Mouse (Mus musculus) kidney, embryonic 14.5 days (tissue): ENCODE measurements around the gene Atp5e. TPM values are rescaled to one million over a fixed set of nuclear protein-coding genes. Genes with fewer than 3 reads are reported as not detected.

Experiments
- ATAC-seq: fragments of 200-750 bp; cut with Nextera tagmentation; 2 replicates; pipeline ENCODE4 v1.8.0; 2017; ENCODE audit warnings: moderate number of reproducible peaks, mild to moderate bottlenecking, moderate TSS enrichment, moderate library complexity; ENCODE audit not compliant: low FRiP score, low TSS enrichment
- H3K27ac ChIP-seq: fragments of 300-500 bp; sonication (generic); 2 replicates; pipeline ENCODE4 v1.5.1; 2014; ENCODE audit warnings: low read depth, mild to moderate bottlenecking, low read length, moderate library complexity, mixed read lengths
- H3K27me3 ChIP-seq: fragments of 300-500 bp; sonication (generic); 2 replicates; pipeline ENCODE4 v1.6.1; 2014; ENCODE audit warnings: mild to moderate bottlenecking, low read length; ENCODE audit not compliant: control insufficient read depth, insufficient read depth
- H3K36me3 ChIP-seq: fragments of 300-500 bp; sonication (generic); 2 replicates; pipeline ENCODE4 v1.6.1; 2014; ENCODE audit warnings: low read length, mixed read lengths; ENCODE audit not compliant: control insufficient read depth, insufficient read depth
- H3K4me1 ChIP-seq: fragments of 300-500 bp; sonication (generic); 2 replicates; pipeline ENCODE4 v1.6.1; 2014; ENCODE audit warnings: low read length, mixed read lengths; ENCODE audit not compliant: control insufficient read depth, insufficient read depth
- H3K4me2 ChIP-seq: fragments of 300-500 bp; sonication (generic); replicated peaks from 2 replicates; pipeline ENCODE4 v1.6.1; 2014; ENCODE audit warnings: low read depth, mild to moderate bottlenecking, low read length
- H3K4me3 ChIP-seq: fragments of 300-500 bp; sonication (generic); 2 replicates; pipeline ENCODE4 v1.5.1; 2014; ENCODE audit warnings: mild to moderate bottlenecking, low read length
- H3K9ac ChIP-seq: fragments of 300-500 bp; sonication (generic); 2 replicates; pipeline ENCODE4 v1.6.1; 2014; ENCODE audit warnings: low read depth, mild to moderate bottlenecking, low read length, moderate library complexity
- H3K9me3 ChIP-seq: fragments of 300-500 bp; sonication (generic); 2 replicates; pipeline ENCODE4 v1.6.1; 2016; ENCODE audit warnings: low read length; ENCODE audit not compliant: control insufficient read depth
- WGBS: fragments of 180-500 bp; shearing (Covaris S2); extraction: QIAGEN DNeasy Blood & Tissue Kit; methylation state at CpG from one replicate; pipeline ENCODE4 v1.1.7; 2014; 5-methylcytosine and 5-hydroxymethylcytosine counted together
- polyA plus RNA-seq: library from polyadenylated mRNA; unstranded; fragments of >200 nt; fragmentation: Nextera tagmentation; extraction: Ambion mirVana; gene quantifications from 2 replicates; pipeline ENCODE4 v1.2.1, GENCODE M21; 2014

The Atp5e gene
- polyA plus RNA-seq, 1 experiment from 2014 or later, result 829 TPM

DNA sequence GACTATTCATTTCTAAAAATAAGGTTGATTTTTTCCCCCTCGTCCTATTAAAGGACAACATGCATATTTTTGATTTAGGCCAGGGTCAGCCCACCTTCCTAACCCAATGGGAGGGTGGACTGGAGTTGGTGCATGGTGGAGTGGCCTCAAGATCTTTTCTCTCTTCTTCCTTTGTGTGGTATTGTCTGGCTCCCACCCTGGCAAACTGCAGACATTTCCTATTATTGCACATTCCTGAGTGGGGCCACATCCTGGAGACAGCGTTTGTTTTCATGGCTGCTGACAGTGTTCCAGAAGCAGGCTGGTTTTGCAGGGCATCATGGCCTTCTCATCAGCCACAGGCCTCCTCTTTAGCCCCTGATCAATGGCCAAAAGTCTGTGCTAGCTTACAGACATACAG is 20.9 kb downstream of the Atp5e start:
- ATAC-seq, result no peak
- Histone ChIP-seq H3K4me2 (no peak overlapping the region), H3K9ac (no peak overlapping the region), H3K27me3 (no peaks in the 10 kb centered on the region), H3K4me3 (no peak overlapping the region), H3K27ac (no peak overlapping the region), H3K4me1 (peaks cover 15% of the 10 kb centered on the region), H3K9me3 (no peaks in the 10 kb centered on the region), H3K36me3 (no peaks in the 10 kb centered on the region)
- WGBS, result 73% methylated on average over 2 of the region's 2 CpGs

DNA sequence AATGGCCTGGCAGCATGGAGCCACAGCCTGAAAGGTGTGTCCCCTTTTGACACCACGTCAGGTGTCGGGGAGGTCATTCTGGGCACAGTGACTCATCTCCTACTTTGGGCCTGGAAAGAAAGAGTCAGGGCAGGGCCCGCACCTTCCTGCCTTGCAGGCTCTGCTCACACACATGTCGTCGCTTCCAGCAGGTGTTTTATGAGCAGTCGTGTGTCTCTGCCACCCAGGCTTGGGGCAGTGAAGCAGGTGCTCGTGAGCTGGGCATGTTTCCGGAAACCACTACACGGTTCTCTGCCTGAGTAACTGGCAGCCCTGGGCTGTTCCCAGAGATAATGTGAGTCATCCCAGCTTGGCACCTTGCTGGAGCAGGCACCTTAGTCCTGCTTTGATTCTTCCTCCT is 21.4 kb downstream of the Atp5e start:
- 58% methylated on average over 9 of the region's 9 CpGs for WGBS
- no peaks in the 10 kb centered on the region for H3K36me3 ChIP-seq
- no peak overlapping the region for H3K27ac ChIP-seq
- ATAC-seq, result no peak
- H3K9me3 ChIP-seq, result no peaks in the 10 kb centered on the region
- H3K27me3 ChIP-seq, result no peaks in the 10 kb centered on the region
- H3K9ac ChIP-seq, result no peak overlapping the region
- H3K4me3 ChIP-seq, result no peak overlapping the region
- H3K4me2 ChIP-seq, result no peak overlapping the region
- peaks cover 19% of the 10 kb centered on the region for H3K4me1 ChIP-seq

DNA sequence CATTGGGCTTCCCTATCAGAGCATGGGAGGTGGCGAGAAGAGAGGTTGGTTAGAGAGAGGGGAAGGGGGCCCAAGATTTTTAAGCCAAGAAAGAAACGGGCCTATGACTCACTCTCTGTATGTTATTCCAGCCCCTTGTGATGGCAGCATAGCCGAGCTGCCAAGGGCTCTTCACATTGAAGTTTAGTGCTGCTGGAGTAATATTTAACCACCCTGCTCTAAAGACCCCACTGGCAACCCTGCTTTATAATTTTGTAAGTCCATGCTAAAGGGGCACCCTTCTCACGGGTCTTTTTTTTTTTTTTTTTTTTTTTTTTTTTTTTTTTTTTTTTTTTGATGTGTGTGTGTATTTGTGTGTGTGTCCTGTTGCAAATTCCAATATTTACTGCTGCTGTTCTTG is 22.0 kb downstream of the Atp5e start:
- 76% methylated on average over 4 of the region's 4 CpGs for WGBS
- Histone ChIP-seq H3K27me3 (no peaks in the 10 kb centered on the region), H3K4me3 (no peak overlapping the region), H3K27ac (no peak overlapping the region), H3K4me2 (no peak overlapping the region), H3K9me3 (no peaks in the 10 kb centered on the region), H3K4me1 (peaks cover 19% of the 10 kb centered on the region), H3K36me3 (no peaks in the 10 kb centered on the region), H3K9ac (no peak overlapping the region)
- no peak for ATAC-seq

DNA sequence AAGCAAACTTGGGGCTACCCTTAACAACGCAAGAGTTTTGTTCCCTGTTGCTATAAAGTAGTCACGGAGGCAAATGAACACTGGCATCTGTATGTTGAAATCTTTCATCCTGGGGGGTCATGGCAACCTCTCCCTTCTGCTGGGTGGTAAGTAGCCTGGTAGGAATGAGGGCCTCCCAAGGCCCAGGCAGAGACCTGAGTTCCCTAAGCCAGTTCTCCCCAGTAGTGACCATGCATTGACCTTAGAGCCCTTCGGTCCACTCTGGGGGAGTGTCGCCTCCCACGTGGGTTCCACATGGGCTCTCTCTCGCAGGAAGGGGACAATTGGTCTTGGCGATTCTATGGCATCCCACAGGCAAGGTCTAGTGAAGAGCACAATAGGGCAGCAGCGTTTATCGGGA is 23.9 kb downstream of the Atp5e start:
- H3K9ac ChIP-seq, result no peak overlapping the region
- WGBS, result 83% methylated on average over 9 of the region's 9 CpGs
- no peaks in the 10 kb centered on the region for H3K9me3 ChIP-seq
- no peak overlapping the region for H3K27ac ChIP-seq
- H3K4me2 ChIP-seq, result no peak overlapping the region
- no peaks in the 10 kb centered on the region for H3K27me3 ChIP-seq
- no peak overlapping the region for H3K4me3 ChIP-seq
- no peak for ATAC-seq
- H3K36me3 ChIP-seq, result no peaks in the 10 kb centered on the region
- H3K4me1 ChIP-seq, result peaks cover 13% of the 10 kb centered on the region

DNA sequence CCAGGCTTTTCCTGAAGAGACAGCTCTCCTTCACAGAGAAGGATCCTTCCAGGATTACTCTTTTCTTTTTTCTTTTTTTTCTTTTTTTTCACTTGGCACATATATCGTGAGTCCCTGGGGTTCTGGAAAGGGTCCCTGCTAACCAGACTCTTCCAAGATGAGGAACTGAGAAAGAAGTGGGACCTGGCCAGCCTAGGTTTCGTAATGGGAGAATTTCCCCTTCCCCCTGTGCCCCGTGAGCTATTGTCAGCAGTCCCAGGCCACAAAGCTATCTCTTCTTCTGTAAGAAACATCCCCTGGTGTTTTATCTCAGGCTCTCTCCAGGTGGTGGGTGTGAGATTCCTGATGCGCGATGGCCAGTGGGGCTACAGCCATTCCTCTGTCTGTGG is 24.5 kb downstream of the Atp5e start:
- no peak for ATAC-seq
- Histone ChIP-seq H3K9ac (peak overlapping the region; percentile 64; the same call in 1 of the 2 replicates), H3K27ac (no peak overlapping the region), H3K4me1 (peaks cover 13% of the 10 kb centered on the region), H3K4me3 (no peak overlapping the region), H3K9me3 (no peaks in the 10 kb centered on the region), H3K27me3 (no peaks in the 10 kb centered on the region), H3K36me3 (no peaks in the 10 kb centered on the region), H3K4me2 (no peak overlapping the region; the same call in 1 of the 2 replicates)
- 66% methylated on average over 5 of the region's 5 CpGs for WGBS

DNA sequence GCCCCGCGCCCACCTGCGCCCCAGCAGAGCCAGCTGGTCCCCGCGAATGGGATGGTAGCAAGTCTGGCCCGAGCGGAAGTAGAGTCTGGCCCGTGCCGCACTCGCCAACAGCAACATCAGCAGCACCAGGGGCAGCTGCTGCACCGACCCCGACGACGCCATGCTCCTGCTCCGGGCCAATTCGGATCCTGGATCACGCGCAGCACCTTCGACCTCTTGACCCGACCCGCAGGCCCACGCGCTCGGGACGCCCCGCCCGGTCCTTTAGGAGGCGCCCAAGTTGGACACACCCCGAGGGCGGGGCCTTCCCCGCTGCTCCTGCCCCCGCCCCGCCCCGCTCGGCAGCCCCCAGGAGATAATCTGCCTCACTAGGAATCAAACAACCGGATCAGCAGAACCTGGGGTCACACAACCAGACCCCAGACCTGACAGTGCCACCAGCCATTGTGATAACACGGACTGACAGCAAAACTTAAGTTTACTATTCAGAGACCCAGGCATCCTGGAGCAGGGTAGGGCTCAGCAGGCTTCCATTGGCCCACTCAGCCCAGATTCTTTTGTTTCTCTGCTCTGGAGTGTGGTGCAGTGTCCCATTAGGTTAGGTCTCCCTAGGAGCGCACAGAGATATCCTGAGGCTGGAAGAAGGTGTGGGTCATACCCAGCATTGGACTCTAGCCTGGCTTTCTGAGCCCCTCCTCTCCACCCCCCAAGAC is 25.0 kb downstream of the Atp5e start, which contains the start of gene Ctsz:
Ctsz (minus strand) TSS at position 303 of the 713 bp plus-strand sequence.
- no peaks in the 10 kb centered on the region for H3K9me3 ChIP-seq
- 0 out of 2 replicates have a peak within 1 kb of the TSS, but pooled peaks have one; percentile 8 for H3K27ac ChIP-seq
- peak within 1 kb of the TSS; percentile 64 for H3K9ac ChIP-seq
- peak; percentile 77 for ATAC-seq
- H3K4me3 ChIP-seq, result peak within 1 kb of the TSS; percentile 57
- H3K36me3 ChIP-seq, result no peaks in the 10 kb centered on the region
- H3K4me2 ChIP-seq, result peak within 1 kb of the TSS; percentile 73
- no peaks in the 10 kb centered on the region for H3K27me3 ChIP-seq
- H3K4me1 ChIP-seq, result peaks cover 16% of the 10 kb centered on the region
- WGBS, result 1% methylated on average over 37 of the region's 38 CpGs

DNA sequence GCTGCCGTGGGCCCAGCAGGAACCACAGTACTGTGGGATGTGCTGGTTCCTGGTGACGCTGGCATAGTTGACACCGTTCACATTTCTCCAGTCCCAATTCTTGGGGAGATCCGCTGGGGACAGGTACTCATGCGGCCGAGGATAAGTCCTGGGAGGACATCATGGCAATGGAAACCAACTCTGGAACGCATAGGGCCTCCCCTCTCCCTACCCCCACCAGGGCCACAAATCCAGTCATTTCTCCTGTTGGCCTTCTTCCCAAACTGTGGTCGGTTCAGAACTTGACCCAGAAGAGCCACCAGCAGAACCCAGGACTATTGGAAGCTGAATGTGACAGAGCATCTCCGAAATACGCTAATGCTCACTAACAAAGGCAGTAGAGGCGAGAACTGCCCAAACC is 25.7 kb downstream of the Atp5e start:
- Histone ChIP-seq H3K27ac (0 out of 2 replicates have a peak overlapping the region, but pooled peaks have one; percentile 8), H3K4me2 (peak overlapping the region; percentile 73), H3K4me1 (peaks cover 16% of the 10 kb centered on the region), H3K9me3 (no peaks in the 10 kb centered on the region), H3K9ac (peak overlapping the region; percentile 64), H3K27me3 (no peaks in the 10 kb centered on the region), H3K36me3 (peaks cover 4% of the 10 kb centered on the region; the same call in 1 of the 2 replicates), H3K4me3 (peak overlapping the region; percentile 57)
- 77% methylated on average over 11 of the region's 11 CpGs for WGBS
- no peak for ATAC-seq

DNA sequence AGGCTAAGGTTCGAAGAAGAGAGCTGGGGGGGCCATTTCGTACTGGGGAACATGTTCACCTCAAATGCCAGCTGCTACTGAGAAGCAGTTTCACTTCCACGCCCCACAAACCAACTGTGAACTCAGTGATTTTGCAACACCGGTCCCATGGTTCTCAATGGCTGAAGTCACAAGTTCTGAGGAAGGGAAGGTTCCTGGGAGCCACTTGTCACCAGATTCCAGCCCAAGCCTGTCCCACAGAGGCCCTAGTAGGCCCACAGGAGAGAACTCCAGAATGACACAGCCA is 26.3 kb downstream of the Atp5e start:
- Histone ChIP-seq H3K36me3 (peaks cover 4% of the 10 kb centered on the region; the same call in 1 of the 2 replicates), H3K4me2 (peak overlapping the region; percentile 73; the same call in 1 of the 2 replicates), H3K4me3 (peak overlapping the region; percentile 57; the same call in 1 of the 2 replicates), H3K27ac (no peak overlapping the region), H3K9ac (0 out of 2 replicates have a peak overlapping the region, but pooled peaks have one; percentile 64), H3K27me3 (no peaks in the 10 kb centered on the region), H3K4me1 (peaks cover 16% of the 10 kb centered on the region), H3K9me3 (no peaks in the 10 kb centered on the region)
- WGBS, result 94% methylated on average over 4 of the region's 4 CpGs
- no peak for ATAC-seq

DNA sequence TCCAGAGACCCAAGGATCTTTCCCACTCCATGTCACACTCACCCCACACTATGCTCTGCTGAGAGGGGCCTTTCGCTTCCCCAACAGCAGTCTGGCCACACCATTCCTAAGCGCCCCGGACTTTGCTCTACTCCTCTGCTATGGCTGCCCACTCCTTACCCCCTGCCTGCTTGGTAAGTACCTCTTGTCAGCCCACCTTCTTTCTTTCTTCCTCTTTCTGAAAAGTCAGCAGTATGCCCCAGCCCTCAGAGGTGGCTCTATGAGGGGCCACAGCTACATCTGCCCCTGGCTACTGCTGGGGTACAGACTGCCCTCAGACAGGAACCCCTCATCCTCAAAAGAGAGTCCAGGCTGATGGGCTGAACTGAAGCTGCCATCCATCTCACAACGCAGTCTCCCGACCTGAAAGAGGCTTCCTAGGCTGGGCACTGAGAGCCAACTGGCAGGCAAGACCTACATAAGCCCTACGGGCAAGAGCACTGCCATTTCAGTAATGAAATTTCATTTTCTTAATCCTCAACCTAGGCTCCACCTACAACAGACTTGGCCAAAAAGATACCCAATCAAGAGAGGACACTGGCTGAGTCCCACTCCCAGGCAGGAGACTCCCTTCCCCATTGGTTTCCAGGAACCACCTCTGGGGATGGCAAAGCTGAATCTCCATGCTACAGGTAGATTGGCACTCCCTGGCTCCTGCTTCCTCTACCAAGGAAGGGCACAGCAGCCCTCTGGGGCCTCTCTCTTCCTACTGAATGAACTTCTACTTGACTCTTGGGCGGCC is 26.8 kb downstream of the Atp5e start:
- Histone ChIP-seq H3K4me3 (no peak overlapping the region), H3K4me2 (no peak overlapping the region), H3K27me3 (no peaks in the 10 kb centered on the region), H3K4me1 (peaks cover 13% of the 10 kb centered on the region), H3K27ac (no peak overlapping the region), H3K9me3 (no peaks in the 10 kb centered on the region), H3K9ac (no peak overlapping the region), H3K36me3 (peaks cover 4% of the 10 kb centered on the region; the same call in 1 of the 2 replicates)
- WGBS, result 96% methylated on average over 7 of the region's 7 CpGs
- ATAC-seq, result no peak
